Mouse (Mus musculus) embryonic facial prominence, embryonic 15.5 days (tissue): Measurements from ENCODE around the gene Nadk2. TPM values are rescaled to one million over a fixed set of nuclear protein-coding genes. Genes with fewer than 3 reads are reported as not detected.

Experiments
- ATAC-seq: fragments of 200-750 bp; cut with Nextera tagmentation; 2 replicates; pipeline ENCODE4 v1.8.0; 2017; ENCODE audit warnings: low read depth, moderate TSS enrichment; ENCODE audit not compliant: insufficient number of reproducible peaks, low FRiP score, low TSS enrichment
- H3K27ac ChIP-seq: fragments of 300-500 bp; sonication (generic); replicated peaks from 2 replicates; pipeline ENCODE4 v1.5.1; 2015; ENCODE audit warnings: mild to moderate bottlenecking, inconsistent platforms
- H3K27me3 ChIP-seq: fragments of 300-500 bp; sonication (generic); 2 replicates; pipeline ENCODE4 v1.6.1; 2015; ENCODE audit warnings: inconsistent platforms
- H3K36me3 ChIP-seq: fragments of 300-500 bp; sonication (generic); 2 replicates; pipeline ENCODE4 v1.6.1; 2015; ENCODE audit warnings: mild to moderate bottlenecking, inconsistent platforms
- H3K4me1 ChIP-seq: fragments of 300-500 bp; sonication (generic); 2 replicates; pipeline ENCODE4 v1.6.1; 2015; ENCODE audit warnings: inconsistent platforms
- H3K4me2 ChIP-seq: fragments of 300-500 bp; sonication (generic); replicated peaks from 2 replicates; pipeline ENCODE4 v1.6.1; 2015; ENCODE audit warnings: mild to moderate bottlenecking, inconsistent platforms
- H3K4me3 ChIP-seq: fragments of 300-500 bp; sonication (generic); replicated peaks from 2 replicates; pipeline ENCODE4 v1.5.1; 2015; ENCODE audit warnings: mild to moderate bottlenecking, inconsistent platforms
- H3K9ac ChIP-seq: fragments of 300-500 bp; sonication (generic); 2 replicates; pipeline ENCODE4 v1.6.1; 2015; ENCODE audit warnings: inconsistent platforms
- H3K9me3 ChIP-seq: fragments of 300-500 bp; sonication (generic); replicated peaks from 2 replicates; pipeline ENCODE4 v1.6.1; 2016; ENCODE audit warnings: inconsistent platforms
- WGBS: fragments of 180-500 bp; shearing (Covaris S2); methylation state at CpG from one replicate; pipeline ENCODE4 v1.1.7; 2015; 5-methylcytosine and 5-hydroxymethylcytosine counted together
- polyA plus RNA-seq: library from polyadenylated mRNA; unstranded; fragments of >200 nt; fragmentation: Nextera tagmentation; extraction: Ambion mirVana; gene quantifications from 2 replicates; pipeline ENCODE4 v1.2.1, GENCODE M21; 2015

Gene Nadk2
- polyA plus RNA-seq, 1 experiment from 2014 or later: 25.2 TPM

GRCm38 (mm10) chr15:9074139-9074538 is 3.1 kb downstream of the Nadk2 start:
- Histone ChIP-seq H3K4me3 (no peak overlapping the region), H3K4me1 (peaks cover 43% of the 10 kb centered on the region), H3K4me2 (no peak overlapping the region), H3K9me3 (no peaks in the 10 kb centered on the region), H3K27me3 (no peaks in the 10 kb centered on the region), H3K9ac (no peak overlapping the region), H3K36me3 (no peaks in the 10 kb centered on the region), H3K27ac (no peak overlapping the region)
- 20% methylated on average over 2 of the region's 2 CpGs for WGBS
- ATAC-seq: no peak

DNA sequence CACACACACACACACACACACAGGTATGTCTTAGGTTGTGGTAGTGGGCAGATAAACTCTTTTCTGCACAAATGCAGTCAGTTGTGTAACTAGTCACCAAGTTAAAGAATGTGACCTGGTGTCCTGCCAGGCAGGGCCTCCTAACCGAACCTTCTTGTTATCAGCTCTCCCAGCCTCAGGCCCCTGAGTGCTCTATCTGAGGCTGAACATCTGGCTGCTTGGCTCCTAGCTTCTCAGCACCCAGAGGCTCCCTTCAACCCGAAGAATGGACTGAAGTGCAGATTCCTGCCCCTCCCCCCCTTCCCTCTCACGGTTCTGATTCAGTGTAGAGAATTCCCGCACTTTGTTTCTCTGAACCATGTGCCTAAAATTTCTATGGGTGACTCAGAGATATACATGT is 3.6 kb downstream of the Nadk2 start:
- 17% methylated on average over 4 of the region's 4 CpGs for WGBS
- no peak for ATAC-seq

GRCm38 (mm10) chr15:9075608-9076200 is 4.6 kb downstream of the Nadk2 start:
- H3K4me1 ChIP-seq: peaks cover 40% of the 10 kb centered on the region
- H3K9me3 ChIP-seq: no peaks in the 10 kb centered on the region
- no peak overlapping the region for H3K27ac ChIP-seq
- no peaks in the 10 kb centered on the region for H3K36me3 ChIP-seq
- no peaks in the 10 kb centered on the region for H3K27me3 ChIP-seq
- no peak overlapping the region for H3K4me3 ChIP-seq
- no peak overlapping the region for H3K9ac ChIP-seq
- WGBS: 50% methylated on average over 14 of the region's 14 CpGs
- no peak overlapping the region for H3K4me2 ChIP-seq
- ATAC-seq: no peak

More for the DNA sequence above, 3.6 kb downstream of the Nadk2 start:
- Histone ChIP-seq H3K4me3 (no peak overlapping the region), H3K9ac (no peak overlapping the region), H3K4me2 (no peak overlapping the region), H3K27ac (no peak overlapping the region), H3K36me3 (no peaks in the 10 kb centered on the region), H3K4me1 (peaks cover 45% of the 10 kb centered on the region), H3K9me3 (no peaks in the 10 kb centered on the region), H3K27me3 (no peaks in the 10 kb centered on the region)

DNA sequence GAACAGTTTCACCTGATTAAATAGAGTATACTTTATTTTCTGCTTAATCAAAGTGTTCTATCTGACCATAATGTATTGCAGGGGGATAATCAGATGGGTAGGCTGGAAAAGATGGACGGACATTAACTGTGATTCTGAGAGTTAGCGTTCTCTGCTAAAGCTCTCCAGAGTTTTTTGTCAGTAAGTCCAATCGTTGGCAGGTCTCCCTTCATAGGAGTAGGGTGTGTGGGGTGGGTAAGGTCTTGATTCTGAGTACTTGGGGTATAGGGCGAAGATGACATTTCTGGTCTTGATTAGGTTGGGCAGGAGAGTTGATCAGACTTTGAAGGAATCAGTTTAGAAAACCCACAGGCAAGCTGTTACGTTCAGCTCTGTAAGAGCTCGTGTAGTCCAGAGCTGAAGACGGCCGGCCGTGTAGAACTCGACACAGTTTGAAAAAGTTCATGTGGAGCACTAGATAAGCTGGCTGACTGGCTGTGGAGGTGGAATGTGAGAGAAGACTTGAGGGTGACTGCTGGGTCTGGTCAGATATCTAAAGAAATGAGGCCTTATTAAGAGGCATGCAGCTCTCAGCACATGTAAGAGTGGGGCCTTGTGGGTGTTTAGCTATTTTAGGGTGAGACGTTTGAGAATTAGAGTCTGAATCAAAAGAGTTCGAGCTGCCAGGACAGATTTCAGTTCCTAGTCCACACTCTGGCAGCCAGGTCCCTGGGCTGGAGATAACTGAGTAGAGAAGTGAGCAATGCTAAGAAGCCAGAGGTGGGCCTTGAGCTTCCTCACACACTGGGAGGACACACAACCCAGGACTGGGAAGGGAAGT is 7.6 kb downstream of the Nadk2 start:
- WGBS: 72% methylated on average over 12 of the region's 12 CpGs

GRCm38 (mm10) chr15:9079626-9080025 is 8.6 kb downstream of the Nadk2 start:
- WGBS: 46% methylated on average over 5 of the region's 5 CpGs
- no peak overlapping the region for H3K27ac ChIP-seq
- H3K9ac ChIP-seq: no peak overlapping the region
- H3K9me3 ChIP-seq: no peaks in the 10 kb centered on the region
- H3K27me3 ChIP-seq: no peaks in the 10 kb centered on the region
- H3K4me2 ChIP-seq: no peak overlapping the region
- H3K36me3 ChIP-seq: no peaks in the 10 kb centered on the region; the same call in 1 of the 2 replicates
- H3K4me1 ChIP-seq: peaks cover 23% of the 10 kb centered on the region
- H3K4me3 ChIP-seq: no peak overlapping the region
- ATAC-seq: no peak

More for the DNA sequence above, 7.6 kb downstream of the Nadk2 start:
- ATAC-seq: no peak
- H3K4me1 ChIP-seq: peaks cover 26% of the 10 kb centered on the region
- H3K4me3 ChIP-seq: no peak overlapping the region
- H3K9ac ChIP-seq: no peak overlapping the region
- H3K36me3 ChIP-seq: no peaks in the 10 kb centered on the region
- no peak overlapping the region; the same call in 1 of the 2 replicates for H3K27ac ChIP-seq
- no peaks in the 10 kb centered on the region for H3K27me3 ChIP-seq
- H3K4me2 ChIP-seq: no peak overlapping the region
- no peaks in the 10 kb centered on the region for H3K9me3 ChIP-seq

GRCm38 (mm10) chr15:9080206-9080605 is 9.1 kb downstream of the Nadk2 start:
- Histone ChIP-seq H3K36me3 (no peaks in the 10 kb centered on the region; the same call in 1 of the 2 replicates), H3K4me1 (peaks cover 17% of the 10 kb centered on the region), H3K4me3 (no peak overlapping the region), H3K9me3 (no peaks in the 10 kb centered on the region), H3K4me2 (no peak overlapping the region), H3K27ac (no peak overlapping the region), H3K27me3 (no peaks in the 10 kb centered on the region), H3K9ac (no peak overlapping the region)
- ATAC-seq: no peak
- 63% methylated on average over 4 of the region's 4 CpGs for WGBS

GRCm38 (mm10) chr15:9081294-9081693 is 10.2 kb downstream of the Nadk2 start:
- H3K27ac ChIP-seq: no peak overlapping the region
- ATAC-seq: no peak
- no peaks in the 10 kb centered on the region for H3K9me3 ChIP-seq
- H3K4me2 ChIP-seq: no peak overlapping the region
- H3K9ac ChIP-seq: no peak overlapping the region
- no peaks in the 10 kb centered on the region for H3K27me3 ChIP-seq
- 93% methylated on average over 3 of the region's 3 CpGs for WGBS
- peaks cover 9% of the 10 kb centered on the region for H3K4me1 ChIP-seq
- no peak overlapping the region for H3K4me3 ChIP-seq
- H3K36me3 ChIP-seq: no peaks in the 10 kb centered on the region; the same call in 1 of the 2 replicates

- 85% methylated on average over 9 of the region's 9 CpGs for WGBS
- Histone ChIP-seq H3K4me2 (no peak overlapping the region), H3K9ac (no peak overlapping the region), H3K27me3 (no peaks in the 10 kb centered on the region), H3K27ac (no peak overlapping the region), H3K4me1 (peaks cover 8% of the 10 kb centered on the region), H3K4me3 (no peak overlapping the region), H3K36me3 (peaks cover 7% of the 10 kb centered on the region; the same call in 1 of the 2 replicates), H3K9me3 (no peaks in the 10 kb centered on the region)
- no peak for ATAC-seq
These were observed 11.7 kb downstream of the Nadk2 start for GRCm38 (mm10) chr15:9082753-9083152.

DNA sequence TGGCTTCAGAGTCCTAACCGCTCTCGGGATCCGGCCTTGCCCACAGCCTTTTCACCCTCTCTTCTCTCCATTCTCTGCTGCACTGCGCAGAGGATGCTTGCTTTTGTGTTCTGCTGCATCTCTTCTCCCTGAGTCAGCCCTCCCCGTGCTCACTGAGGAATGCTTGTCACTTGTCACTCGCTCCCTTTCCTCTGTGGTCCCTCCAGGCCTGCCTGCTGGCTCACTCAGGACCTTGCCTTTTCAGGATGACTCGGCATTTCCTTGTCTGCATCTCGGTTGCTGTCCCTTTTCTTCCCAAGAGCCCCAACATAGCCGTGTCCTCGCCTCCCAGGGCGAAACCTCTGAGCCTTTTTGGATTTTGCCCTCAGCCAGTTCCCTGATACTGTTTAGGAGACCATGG is 15.8 kb downstream of the Nadk2 start:
- Histone ChIP-seq H3K36me3 (peaks cover 9% of the 10 kb centered on the region; the same call in 1 of the 2 replicates), H3K4me2 (no peak overlapping the region), H3K9ac (no peak overlapping the region), H3K4me3 (no peak overlapping the region), H3K27me3 (no peaks in the 10 kb centered on the region), H3K9me3 (no peaks in the 10 kb centered on the region), H3K4me1 (no peaks in the 10 kb centered on the region), H3K27ac (no peak overlapping the region)
- ATAC-seq: no peak
- WGBS: 69% methylated on average over 11 of the region's 11 CpGs

DNA sequence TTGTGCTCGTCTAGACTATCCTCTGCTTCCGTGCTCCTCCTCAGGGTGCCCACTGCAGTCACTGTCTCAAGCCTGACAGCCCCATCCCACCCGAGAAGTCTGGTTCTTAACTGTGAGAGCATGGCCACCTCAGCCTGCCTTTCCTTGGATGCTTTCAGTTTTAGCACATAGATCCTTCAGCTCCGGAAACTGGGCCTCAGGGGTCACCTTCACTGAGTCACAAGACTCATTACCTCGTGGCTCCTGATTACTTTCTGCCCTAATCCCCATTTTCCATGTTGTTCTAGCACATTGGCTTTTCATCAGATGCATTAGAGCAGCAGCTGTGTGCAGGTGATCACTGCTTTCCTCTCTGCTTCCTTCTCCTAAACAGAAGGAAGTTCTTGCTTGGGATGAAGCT is 16.4 kb downstream of the Nadk2 start:
- Histone ChIP-seq H3K9ac (no peak overlapping the region), H3K4me1 (no peaks in the 10 kb centered on the region), H3K27ac (no peak overlapping the region), H3K36me3 (peaks cover 9% of the 10 kb centered on the region; the same call in 1 of the 2 replicates), H3K9me3 (no peaks in the 10 kb centered on the region), H3K4me2 (no peak overlapping the region), H3K4me3 (no peak overlapping the region), H3K27me3 (no peaks in the 10 kb centered on the region)
- no peak for ATAC-seq
- 75% methylated on average over 5 of the region's 5 CpGs for WGBS

- ATAC-seq: no peak
- Histone ChIP-seq H3K27ac (no peak overlapping the region), H3K4me3 (no peak overlapping the region), H3K36me3 (peaks cover 14% of the 10 kb centered on the region; the same call in 1 of the 2 replicates), H3K4me2 (no peak overlapping the region), H3K9me3 (no peaks in the 10 kb centered on the region), H3K4me1 (no peaks in the 10 kb centered on the region), H3K27me3 (no peaks in the 10 kb centered on the region), H3K9ac (no peak overlapping the region)
- 81% methylated on average over 17 of the region's 17 CpGs for WGBS
These were observed 17.0 kb downstream of the Nadk2 start for GRCm38 (mm10) chr15:9087895-9088682.
